Mouse (Mus musculus): Measurements from ENCODE around the gene Ostf1.

GRCm38 (mm10) chr19:18646853-18647420, 15.3 kb upstream of the Ostf1 start:
- no peak for TF ChIP-seq CTCF (IDR thresholded peaks at IDR 0.05; ENCODE audit: control insufficient read depth, insufficient read depth, insufficient replicate concordance, low read depth, low read length)
- no peak for TF ChIP-seq POLR2A (IDR thresholded peaks at IDR 0.05; ENCODE audit: control insufficient read depth, low read depth, low read length)

Data from testis, adult 2 months (tissue).